Mouse (Mus musculus) testis, adult 2 months (tissue): Measurements from ENCODE around the gene Zfp346.

Source experiments
- CTCF ChIP-seq: fragments of 200-500 bp; IDR thresholded peaks from 2 replicates; pipeline ENCODE4 v1.5.1; 2012; ENCODE audit warnings: low read depth, mild to moderate bottlenecking, inconsistent platforms, low read length, moderate library complexity; ENCODE audit not compliant: control insufficient read depth, insufficient read depth, insufficient replicate concordance
- POLR2A ChIP-seq: fragments of 200-500 bp; IDR thresholded peaks from 2 replicates; pipeline ENCODE4 v1.6.1; 2012; ENCODE audit warnings: low read depth, mild to moderate bottlenecking, inconsistent platforms, low read length, moderate library complexity; ENCODE audit not compliant: control insufficient read depth

GRCm38 (mm10) chr13:55099726-55100478 lies 5.2 kb upstream of the Zfp346 start, which contains the start of gene Uimc1:
- TF ChIP-seq CTCF (no peak), POLR2A (peak; percentile 73)
